Mouse (Mus musculus) adrenal gland, adult 18-20 months (tissue): Measurements from ENCODE around the gene Nceh1. TPM values are rescaled to one million over a fixed set of nuclear protein-coding genes. Genes with fewer than 3 reads are reported as not detected.
"Not testable (repeated sequence)": the region's sequence is repeated elsewhere in the genome, so short reads cannot be mapped to it uniquely, and the experiment has no call there.

Experiments used
- DNase-seq, 2 experiments: peaks; one replicate each; pipeline ENCODE4 v3.0.0; 2021 to 2022; ENCODE audit warnings: low spot score in 2 of 2
- total RNA-seq, 2 experiments: library from RNA; stranded (reverse); gene quantifications; 1 replicate in 1 of 2; 2 replicates in 1 of 2; pipeline ENCODE4 v1.2.3; 2021

The Nceh1 gene
- total RNA-seq, 2 experiments from 2014 or later = 58.0 to 207 TPM

GRCm38 (mm10) chr3:27279286-27279925 lies 96.6 kb downstream of the Nceh1 start:
- not testable (repeated sequence) for DNase-seq

GRCm38 (mm10) chr3:27280280-27280749 lies 97.5 kb downstream of the Nceh1 start:
- no peak for DNase-seq

- peak in 1 of 2 experiments; percentile 16 for DNase-seq
Observed at GRCm38 (mm10) chr3:27283071-27283713, 100.4 kb downstream of the Nceh1 start.

GRCm38 (mm10) chr3:27283796-27284195 lies 101.0 kb downstream of the Nceh1 start:
- DNase-seq = no peak

GRCm38 (mm10) chr3:27284227-27284626 lies 101.5 kb downstream of the Nceh1 start:
- no peak for DNase-seq

- DNase-seq = no peak
Observed at GRCm38 (mm10) chr3:27285072-27285471, 102.3 kb downstream of the Nceh1 start.

GRCm38 (mm10) chr3:27288301-27288700 lies 105.5 kb downstream of the Nceh1 start:
- DNase-seq = no peak

GRCm38 (mm10) chr3:27288909-27289308 lies 106.1 kb downstream of the Nceh1 start:
- DNase-seq = no peak

- DNase-seq = no peak
Observed at GRCm38 (mm10) chr3:27290285-27290684, 107.5 kb downstream of the Nceh1 start.

- DNase-seq = not testable (repeated sequence)
Observed at GRCm38 (mm10) chr3:27290945-27291344, 108.2 kb downstream of the Nceh1 start.

- DNase-seq = not testable (repeated sequence)
Observed at GRCm38 (mm10) chr3:27291411-27291810, 108.6 kb downstream of the Nceh1 start.

- DNase-seq = no peak
Observed at GRCm38 (mm10) chr3:27293645-27294385, 111.0 kb downstream of the Nceh1 start.

GRCm38 (mm10) chr3:27300451-27300850 lies 117.7 kb downstream of the Nceh1 start:
- DNase-seq = no peak

- DNase-seq = no peak
Observed at GRCm38 (mm10) chr3:27302339-27303022, 119.7 kb downstream of the Nceh1 start.

- DNase-seq = no peak
Observed at GRCm38 (mm10) chr3:27306815-27307214, 124.0 kb downstream of the Nceh1 start.

- no peak for DNase-seq
Observed at GRCm38 (mm10) chr3:27310973-27311372, 128.2 kb downstream of the Nceh1 start.

- DNase-seq = no peak
Observed at GRCm38 (mm10) chr3:27311475-27311874, 128.7 kb downstream of the Nceh1 start.

GRCm38 (mm10) chr3:27314506-27315164 lies 131.9 kb downstream of the Nceh1 start:
- DNase-seq = no peak

- DNase-seq = peak; percentile 36 to 43
Observed at GRCm38 (mm10) chr3:27316559-27317287, 134.0 kb downstream of the Nceh1 start, which contains the start of gene Tnfsf10. Gene Tnfsf10 (plus strand): TSS chr3:27317028.
